Mouse (Mus musculus) E14TG2a.4 (cell line): ENCODE measurements around the gene Ppard.
"Not testable (repeated sequence)": the region's sequence is repeated elsewhere in the genome, so short reads cannot be mapped to it uniquely, and the experiment has no call there.

Source experiments
- CTCF ChIP-seq: conservative IDR thresholded peaks from 2 replicates; pipeline ENCODE4 v1.5.1; 2014; ENCODE audit warnings: low read length
- POU5F1 ChIP-seq: IDR thresholded peaks from 2 replicates; pipeline ENCODE4 v1.6.1; 2014; ENCODE audit warnings: low read length, borderline replicate concordance

- not testable (repeated sequence) for TF ChIP-seq CTCF, POU5F1
Observed at GRCm38 (mm10) chr17:28330590-28330989, 98.1 kb downstream of the Ppard start.
